Mouse (Mus musculus) ES-Bruce4 (cell line): ENCODE measurements at regions not wholly inside any gene's neighbourhood (a gene's known extent, or its start where the extent isn't known, plus 50 kb on each side); places are given as distances from the start of the nearest gene placed in this dataset.

ENCODE experiments used
- CTCF ChIP-seq: IDR thresholded peaks from one replicate; pipeline ENCODE4 v1.8.1; 2011; ENCODE audit warnings: low read depth, low read length
- EP300 ChIP-seq: IDR thresholded peaks from 2 replicates; pipeline ENCODE4 v1.6.1; 2011; ENCODE audit warnings: low read depth, low read length; ENCODE audit not compliant: insufficient read depth
- POLR2A ChIP-seq: IDR thresholded peaks from one replicate; pipeline ENCODE4 v1.8.1; 2011; ENCODE audit warnings: low read length; ENCODE audit not compliant: insufficient read depth

- TF ChIP-seq CTCF (no peak), POLR2A (no peak), EP300 (no peak)
Observed at GRCm38 (mm10) chr8:90716436-90716835, 100.8 kb downstream of the Gm19935 start.
